Mouse (Mus musculus) C2C12 (cell line): ENCODE results near the gene Gstp2. TPM values are rescaled to one million over a fixed set of nuclear protein-coding genes. Genes with fewer than 3 reads are reported as not detected.
A peak's percentile ranks its signal among the peaks of the same experiment; 100 is the strongest.

ENCODE experiments used
- H3K27me3 ChIP-seq: one replicate; pipeline ENCODE4 v1.6.1; 2011; ENCODE audit not compliant: control insufficient read depth, insufficient read depth, insufficient read length
- H3K36me3 ChIP-seq: one replicate; pipeline ENCODE4 v1.6.1; 2011; ENCODE audit not compliant: control insufficient read depth, insufficient read depth
- H3K4me3 ChIP-seq: one replicate; pipeline ENCODE4 v1.5.1; 2011; ENCODE audit warnings: mild to moderate bottlenecking, control low read depth; ENCODE audit not compliant: poor library complexity, insufficient read depth, severe bottlenecking
- H3K79me2 ChIP-seq: one replicate; pipeline ENCODE4 v1.6.1; 2011; ENCODE audit not compliant: control insufficient read depth, insufficient read depth
- H3K79me3 ChIP-seq: one replicate; pipeline ENCODE4 v1.6.1; 2011; ENCODE audit warnings: low read depth, control low read depth
- H3ac ChIP-seq: one replicate; pipeline ENCODE3; 2011; ENCODE audit warnings: low read depth; ENCODE audit not compliant: control insufficient read depth, insufficient read length
- CEBPB ChIP-seq: IDR thresholded peaks from one replicate; pipeline ENCODE4 v1.6.1; 2011; ENCODE audit warnings: low read depth, mild to moderate bottlenecking, control low read depth, moderate library complexity
- CTCF ChIP-seq: IDR thresholded peaks from one replicate; pipeline ENCODE4 v1.5.1; 2011; ENCODE audit not compliant: control insufficient read depth, insufficient read depth, insufficient read length
- FOSL1 ChIP-seq: IDR thresholded peaks from one replicate; pipeline ENCODE4 v1.8.0; 2011; ENCODE audit warnings: mild to moderate bottlenecking, low read length; ENCODE audit not compliant: poor library complexity, insufficient read depth, severe bottlenecking
- MAX ChIP-seq: IDR thresholded peaks from one replicate; pipeline ENCODE4 v1.6.1; 2011; ENCODE audit warnings: mild to moderate bottlenecking, control low read depth
- MYOD1 ChIP-seq: IDR thresholded peaks from one replicate; pipeline ENCODE4 v1.6.1; 2011; ENCODE audit warnings: low read depth; ENCODE audit not compliant: control insufficient read depth, insufficient read length
- MYOG ChIP-seq: IDR thresholded peaks from one replicate; pipeline ENCODE4 v1.6.1; 2011; ENCODE audit not compliant: control insufficient read depth, insufficient read length; ENCODE audit errors: extremely low read depth
- USF1 ChIP-seq: IDR thresholded peaks from one replicate; pipeline ENCODE4 v1.6.1; 2011; ENCODE audit warnings: low read depth, mild to moderate bottlenecking, control low read depth, moderate library complexity
- polyA plus RNA-seq: library from polyadenylated mRNA; unstranded; fragments of >200 nt; fragmentation: generic; extraction: Trizol; gene quantifications from one replicate; pipeline ENCODE4 v1.2.1, GENCODE M21; 2012; ENCODE audit warnings: missing spikeins

Gene Gstp2
- polyA plus RNA-seq, 1 experiment, result 7.2 TPM

GRCm38 (mm10) chr19:4001752-4002151 is 44.1 kb downstream of the Gstp2 start:
- Histone ChIP-seq H3ac (no peak overlapping the region), H3K79me2 (no peaks in the 10 kb centered on the region), H3K27me3 (no peaks in the 10 kb centered on the region), H3K79me3 (no peaks in the 10 kb centered on the region), H3K4me3 (no peak overlapping the region), H3K36me3 (peaks cover 16% of the 10 kb centered on the region)
- TF ChIP-seq CEBPB, result no peak
- no peak for TF ChIP-seq MYOD1
- TF ChIP-seq CTCF, result no peak
- TF ChIP-seq MYOG, result no peak
- no peak for TF ChIP-seq USF1
- no peak for TF ChIP-seq MAX
- TF ChIP-seq FOSL1, result no peak

GRCm38 (mm10) chr19:4000949-4001525 is 44.8 kb downstream of the Gstp2 start:
- no peaks in the 10 kb centered on the region for H3K79me3 ChIP-seq
- peaks cover 8% of the 10 kb centered on the region for H3K36me3 ChIP-seq
- peak overlapping the region; percentile 69 for H3K4me3 ChIP-seq
- H3K27me3 ChIP-seq, result no peaks in the 10 kb centered on the region
- H3K79me2 ChIP-seq, result no peaks in the 10 kb centered on the region
- TF ChIP-seq FOSL1, result no peak
- TF ChIP-seq CTCF, result no peak
- TF ChIP-seq MAX, result no peak
- no peak for TF ChIP-seq MYOD1
- no peak for TF ChIP-seq MYOG
- no peak for TF ChIP-seq USF1
- no peak for TF ChIP-seq CEBPB
- H3ac ChIP-seq, result peak overlapping the region; percentile 76

- TF ChIP-seq CEBPB, result no peak
- peak; percentile 53 for TF ChIP-seq MAX
- no peak for TF ChIP-seq MYOD1
- no peak for TF ChIP-seq MYOG
- no peak for TF ChIP-seq FOSL1
- TF ChIP-seq USF1, result no peak
- TF ChIP-seq CTCF, result peak; percentile 50
- Histone ChIP-seq H3K79me2 (no peaks in the 10 kb centered on the region), H3K36me3 (peaks cover 2% of the 10 kb centered on the region), H3ac (peak within 1 kb of the TSS; percentile 76), H3K79me3 (no peaks in the 10 kb centered on the region), H3K27me3 (no peaks in the 10 kb centered on the region), H3K4me3 (peak within 1 kb of the TSS; percentile 69)
Observed at GRCm38 (mm10) chr19:4000119-4000900, 45.5 kb downstream of the Gstp2 start, which contains the start of the genes Nudt8 and Gm49405. Gene Nudt8 (plus strand): TSS chr19:4000580. Gene Gm49405 (plus strand): TSS chr19:4000626.

- H3K4me3 ChIP-seq, result no peak overlapping the region
- H3ac ChIP-seq, result no peak overlapping the region
- no peak for TF ChIP-seq CEBPB
- no peak for TF ChIP-seq MAX
- no peak for TF ChIP-seq CTCF
- no peak for TF ChIP-seq FOSL1
- TF ChIP-seq USF1, result no peak
- no peak for TF ChIP-seq MYOG
- TF ChIP-seq MYOD1, result no peak
- no peaks in the 10 kb centered on the region for H3K79me3 ChIP-seq
- H3K36me3 ChIP-seq, result no peaks in the 10 kb centered on the region
- H3K27me3 ChIP-seq, result no peaks in the 10 kb centered on the region
- no peaks in the 10 kb centered on the region for H3K79me2 ChIP-seq
Observed at GRCm38 (mm10) chr19:3999121-3999730, 46.6 kb downstream of the Gstp2 start.

- H3K36me3 ChIP-seq, result no peaks in the 10 kb centered on the region
- H3K4me3 ChIP-seq, result no peak overlapping the region
- TF ChIP-seq FOSL1 (no peak), MYOD1 (no peak), CTCF (no peak), MAX (no peak), CEBPB (no peak), USF1 (no peak), MYOG (no peak)
- no peak overlapping the region for H3ac ChIP-seq
- no peaks in the 10 kb centered on the region for H3K79me2 ChIP-seq
- no peaks in the 10 kb centered on the region for H3K79me3 ChIP-seq
- peaks cover 2% of the 10 kb centered on the region for H3K27me3 ChIP-seq
Observed at GRCm38 (mm10) chr19:3998335-3998734, 47.5 kb downstream of the Gstp2 start.
